In genomic region chr13:20635646-20636045, GRCm38 (mm10) we compare ENCODE assay signal across 13 mouse cellular contexts.
DNase-seq lines count a peak whose midpoint lies in the region; ATAC-seq and TF ChIP-seq lines count a peak whose summit lies in the region.
"Had no signal": no experiment of that assay in that cellular context is flagged by ENCODE, and none has a peak within 500 bp of the region (broad histone marks: within the 10 kb centered on the region; RNA-seq: fewer than 3 reads in every experiment).

No protein-coding gene starts in this region.

- no peak overlapping the region for H3K4me2 ChIP-seq in hindbrain, postnatal 0 days (ENCODE audit: low read depth, low read length)
- H3K4me2 ChIP-seq in hindbrain, embryonic 12.5 days (replicated peaks) = no peak overlapping the region
- H3K4me2 ChIP-seq: heart, embryonic 15.5 days; kidney, embryonic 15.5 days had no signal

- WGBS in hindbrain, postnatal 0 days = 42% methylated on average over 2 of the region's 2 CpGs
- 74% methylated on average over 2 of the region's 2 CpGs for WGBS in hindbrain, embryonic 12.5 days

- no peaks in the 10 kb centered on the region for H3K9me3 ChIP-seq in hindbrain, postnatal 0 days (ENCODE audit: low read length)
- no peaks in the 10 kb centered on the region for H3K9me3 ChIP-seq in hindbrain, embryonic 12.5 days (replicated peaks)
- H3K9me3 ChIP-seq: heart, embryonic 15.5 days; kidney, embryonic 15.5 days had no signal

- no peak for TF ChIP-seq CTCF in hindbrain, postnatal 0 days (IDR thresholded peaks at IDR 0.05; ENCODE audit: low read depth)

- no peak overlapping the region for H3K4me3 ChIP-seq in hindbrain, postnatal 0 days (ENCODE audit: low read length)
- no peak overlapping the region for H3K4me3 ChIP-seq in hindbrain, embryonic 12.5 days
- H3K4me3 ChIP-seq: heart, embryonic 15.5 days; kidney, embryonic 15.5 days had no signal

- no peaks in the 10 kb centered on the region for H3K36me3 ChIP-seq in hindbrain, postnatal 0 days (ENCODE audit: insufficient read depth, low read length)
- H3K36me3 ChIP-seq in hindbrain, embryonic 12.5 days = no peaks in the 10 kb centered on the region
- H3K36me3 ChIP-seq: heart, embryonic 15.5 days; kidney, embryonic 15.5 days had no signal

- no peak overlapping the region for H3K9ac ChIP-seq in hindbrain, postnatal 0 days (replicated peaks; ENCODE audit: low read length)
- H3K9ac ChIP-seq in hindbrain, embryonic 12.5 days = no peak overlapping the region
- H3K9ac ChIP-seq: heart, embryonic 15.5 days; kidney, embryonic 15.5 days had no signal

- DNase-seq in hindbrain, postnatal 0 days (ENCODE audit: low spot score) = peak; percentile 81
- peak; percentile 86 to 90 for DNase-seq in cerebellum, postnatal 10 days
- DNase-seq in layer of hippocampus, adult 9-11 months = peak; percentile 86
- DNase-seq in right cerebral cortex, postnatal 25 days = peak; percentile 38
- DNase-seq in thymus, postnatal 36 days = no peak
- DNase-seq in lung, postnatal 25 days (ENCODE audit: low spot score) = no peak
- DNase-seq in thymus, postnatal 4 days = no peak
- DNase-seq: retina, postnatal 1 day had no signal

- H3K27me3 ChIP-seq in hindbrain, postnatal 0 days (ENCODE audit: insufficient read depth, low read length) = no peaks in the 10 kb centered on the region
- no peaks in the 10 kb centered on the region for H3K27me3 ChIP-seq in hindbrain, embryonic 12.5 days
- H3K27me3 ChIP-seq: CH12.LX; heart, embryonic 15.5 days; kidney, embryonic 15.5 days had no signal

- ATAC-seq in hindbrain, postnatal 0 days = peak; percentile 88
- ATAC-seq in hindbrain, embryonic 12.5 days (ENCODE audit: low FRiP score) = no peak
- ATAC-seq: lung, postnatal 0 days had no signal

- H3K27ac ChIP-seq in hindbrain, postnatal 0 days = peak overlapping the region; percentile 32; the same call in 1 of the 2 replicates
- no peak overlapping the region for H3K27ac ChIP-seq in hindbrain, embryonic 12.5 days
- H3K27ac ChIP-seq: heart, embryonic 15.5 days; kidney, embryonic 15.5 days had no signal

- H3K4me1 ChIP-seq in hindbrain, postnatal 0 days (ENCODE audit: insufficient read depth, low read length) = no peaks in the 10 kb centered on the region
- no peaks in the 10 kb centered on the region for H3K4me1 ChIP-seq in hindbrain, embryonic 12.5 days
- H3K4me1 ChIP-seq: heart, embryonic 15.5 days; kidney, embryonic 15.5 days had no signal

Comparison
In these comparisons a context has a peak if more than half of its experiments do, and no peak if none do; other contexts are left out.
1. DNase-seq: peak in hindbrain, postnatal 0 days (single experiment), cerebellum, postnatal 10 days (2 of 2), layer of hippocampus, adult 9-11 months (single experiment) and right cerebral cortex, postnatal 25 days (single experiment); none in thymus, postnatal 36 days (0 of 2), lung, postnatal 25 days (single experiment) and thymus, postnatal 4 days (single experiment).